In the genomic region with DNA sequence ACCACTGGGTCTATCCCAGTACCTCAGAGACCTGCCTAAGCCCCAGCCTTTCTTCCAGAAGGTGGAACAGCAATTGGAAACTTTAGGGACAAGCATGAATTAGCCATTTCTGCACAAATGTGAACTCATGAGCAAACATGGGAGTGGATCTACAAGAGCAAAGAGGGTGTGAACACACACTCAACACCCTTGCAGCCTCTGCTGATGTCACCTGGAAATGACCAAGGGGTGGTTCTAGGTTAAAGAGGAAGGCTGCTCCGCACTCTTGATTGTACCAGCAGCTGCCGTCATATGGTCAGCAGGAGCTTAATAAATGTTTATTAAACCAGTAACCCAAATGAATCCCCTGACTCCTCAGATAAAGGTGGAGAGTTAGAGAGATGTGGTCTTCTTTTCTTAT, we compare ENCODE assay signal across 17 mouse cellular contexts.
"Had no signal": no experiment of that assay in that cellular context is flagged by ENCODE, and none has a peak within 500 bp of the region (broad histone marks: within the 10 kb centered on the region; RNA-seq: fewer than 3 reads in every experiment).

No protein-coding gene starts in this region.

- H3K9me3 ChIP-seq: liver, embryonic 13.5 days; lung, embryonic 15.5 days; midbrain, embryonic 13.5 days; neural tube, embryonic 12.5 days; neural tube, embryonic 15.5 days had no signal

- H3K4me3 ChIP-seq: layer of hippocampus, adult 2 months; liver, embryonic 13.5 days; lung, embryonic 15.5 days; midbrain, embryonic 13.5 days; neural tube, embryonic 12.5 days; neural tube, embryonic 15.5 days had no signal

- ATAC-seq: intestine, postnatal 0 days; midbrain, embryonic 13.5 days; midbrain, embryonic 16.5 days had no signal

- H3K36me3 ChIP-seq: liver, embryonic 13.5 days; lung, embryonic 15.5 days; midbrain, embryonic 13.5 days; neural tube, embryonic 12.5 days; neural tube, embryonic 15.5 days had no signal

- H3K4me2 ChIP-seq: liver, embryonic 13.5 days; lung, embryonic 15.5 days; midbrain, embryonic 13.5 days; neural tube, embryonic 12.5 days; neural tube, embryonic 15.5 days had no signal

- H3K4me1 ChIP-seq: liver, embryonic 13.5 days; neural tube, embryonic 12.5 days; neural tube, embryonic 15.5 days had no signal

- H3K27ac ChIP-seq: kidney, postnatal 0 days; layer of hippocampus, adult 2 months; liver, embryonic 13.5 days; lung, embryonic 15.5 days; midbrain, embryonic 13.5 days; neural tube, embryonic 12.5 days; neural tube, embryonic 15.5 days had no signal

- DNase-seq: kidney, adult 2 months; kidney, postnatal 25 days; layer of hippocampus, adult 9-11 months; liver, embryonic 13.5 days; lung, postnatal 10 days; lung, postnatal 4 days; right cerebral cortex, postnatal 25 days; spleen, adult 18-20 months; thymus, postnatal 25 days had no signal

- H3K9ac ChIP-seq: liver, embryonic 13.5 days; lung, embryonic 15.5 days; midbrain, embryonic 13.5 days; neural tube, embryonic 12.5 days; neural tube, embryonic 15.5 days had no signal

- H3K27me3 ChIP-seq: liver, embryonic 13.5 days; lung, embryonic 15.5 days; midbrain, embryonic 13.5 days; neural tube, embryonic 12.5 days; neural tube, embryonic 15.5 days had no signal
